Mouse (Mus musculus) fibroblast of lung, adult 2 months (primary cell): Measurements from ENCODE around the gene Cdh23.
A peak's percentile ranks its signal among the peaks of the same experiment; 100 is the strongest.

Experiments
- DNase-seq: peaks from one replicate; pipeline ENCODE4 v3.0.0-alpha.2; 2011; ENCODE audit warnings: low read depth

Cdh23 gene

DNA sequence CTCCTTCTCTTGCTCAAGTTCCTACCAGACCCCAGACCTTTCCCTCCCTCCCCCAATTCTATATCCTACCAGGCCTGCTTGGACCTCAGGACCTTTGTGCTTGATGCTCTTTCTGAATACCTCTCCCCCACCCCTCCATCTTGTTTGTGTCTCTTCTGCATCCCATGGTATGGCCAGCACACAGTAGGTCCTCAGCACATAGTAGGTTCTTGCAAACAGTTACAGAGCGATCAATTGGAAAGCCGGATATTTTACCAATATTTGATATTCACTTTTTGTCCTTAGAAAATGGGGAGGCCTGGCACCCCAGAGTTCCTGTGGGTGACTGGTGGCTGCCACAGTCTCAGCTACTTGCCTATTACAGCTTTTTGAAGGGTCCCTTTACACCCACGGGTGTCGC is 361.3 kb downstream of the Cdh23 start:
- no peak for DNase-seq

DNA sequence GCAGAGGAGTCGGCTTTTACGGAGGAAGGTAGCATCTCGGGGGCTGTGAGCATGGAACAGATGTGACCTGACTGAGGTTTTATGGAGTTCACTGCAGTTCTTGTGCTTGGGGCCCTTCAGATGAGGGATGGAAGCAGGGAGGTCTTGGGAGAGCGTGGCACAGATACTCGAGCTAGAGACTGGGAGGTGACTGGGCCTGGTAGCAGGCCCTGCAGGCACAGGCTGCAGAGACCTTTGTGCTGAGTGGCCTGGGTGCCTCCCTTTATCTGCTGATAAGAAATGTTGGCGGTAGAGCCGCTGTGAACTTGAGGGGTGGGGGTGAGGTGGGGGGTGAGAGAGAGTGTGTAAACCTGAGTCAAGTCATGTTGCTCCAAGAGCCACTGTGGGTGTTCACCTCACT is 361.7 kb downstream of the Cdh23 start:
- no peak for DNase-seq

DNA sequence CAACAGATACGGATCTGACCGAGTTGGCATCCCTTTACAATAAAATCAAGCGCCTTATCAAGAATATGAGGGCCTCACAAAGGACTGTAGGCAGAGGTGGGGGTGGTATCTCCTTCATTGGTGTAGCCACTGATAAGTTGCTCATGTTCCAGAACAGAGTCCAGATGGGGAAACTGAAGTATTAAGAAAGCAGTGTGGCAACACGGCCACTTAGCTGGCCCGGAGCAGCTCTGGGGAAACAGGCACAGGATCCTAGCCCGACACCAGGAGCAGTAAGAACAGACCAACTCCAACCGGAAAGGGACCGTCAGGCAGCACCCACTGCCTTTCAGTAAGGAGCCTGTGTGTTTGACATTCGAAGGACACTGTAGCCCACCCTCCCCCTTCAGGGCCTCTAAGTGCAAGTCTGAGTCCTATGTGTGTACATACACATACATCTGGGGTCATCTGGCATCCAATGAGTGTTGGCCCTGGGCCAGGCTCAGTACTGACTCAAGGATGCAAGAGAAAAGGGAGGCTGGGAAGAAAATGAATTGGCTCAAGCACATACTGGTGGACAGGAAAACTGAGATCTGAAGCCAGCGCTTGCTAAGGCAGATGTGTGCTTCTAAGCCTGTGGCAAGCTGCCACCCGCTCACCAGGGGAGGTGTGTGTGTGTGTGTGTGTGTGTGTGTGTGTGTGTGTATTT is 367.2 kb downstream of the Cdh23 start:
- no peak for DNase-seq

DNA sequence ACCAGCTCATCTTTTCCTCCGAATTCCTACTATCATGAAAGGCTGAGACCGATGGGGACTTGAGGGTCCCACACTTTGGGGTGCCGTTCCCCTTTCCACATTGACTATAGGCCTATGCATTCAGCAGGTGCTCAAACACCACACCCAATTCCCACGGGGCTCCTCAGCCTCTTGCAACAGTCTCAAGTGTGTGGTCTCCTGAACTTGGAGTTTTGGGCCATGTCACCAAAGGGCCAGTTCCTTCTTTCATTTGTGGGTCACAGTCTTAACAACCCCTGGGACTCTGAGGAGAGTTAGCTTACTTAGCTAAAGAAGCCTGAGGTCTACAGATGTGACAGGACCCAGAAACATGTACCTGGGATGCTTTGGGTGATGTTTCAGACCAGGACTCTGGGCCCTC is 380.1 kb downstream of the Cdh23 start:
- no peak for DNase-seq

DNA sequence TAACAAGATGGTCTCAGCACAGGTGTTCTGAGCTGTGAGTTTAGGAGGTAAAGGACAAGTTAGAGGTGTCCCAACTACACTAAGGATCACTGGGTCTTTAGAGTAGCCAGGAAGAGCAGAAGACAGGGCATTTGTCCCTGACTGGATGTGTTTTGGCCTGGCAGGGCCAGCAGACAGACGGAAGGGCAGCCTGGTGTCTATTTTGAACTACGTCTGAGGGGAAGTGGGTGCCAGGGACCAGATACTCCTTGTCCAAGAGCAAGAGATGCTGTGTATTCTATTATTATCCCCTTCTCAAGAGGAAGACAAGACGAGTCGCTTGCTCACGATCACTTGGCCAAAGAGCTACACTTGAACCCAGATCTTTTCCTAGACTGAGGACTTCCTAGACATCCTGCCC is 382.7 kb downstream of the Cdh23 start:
- no peak for DNase-seq

DNA sequence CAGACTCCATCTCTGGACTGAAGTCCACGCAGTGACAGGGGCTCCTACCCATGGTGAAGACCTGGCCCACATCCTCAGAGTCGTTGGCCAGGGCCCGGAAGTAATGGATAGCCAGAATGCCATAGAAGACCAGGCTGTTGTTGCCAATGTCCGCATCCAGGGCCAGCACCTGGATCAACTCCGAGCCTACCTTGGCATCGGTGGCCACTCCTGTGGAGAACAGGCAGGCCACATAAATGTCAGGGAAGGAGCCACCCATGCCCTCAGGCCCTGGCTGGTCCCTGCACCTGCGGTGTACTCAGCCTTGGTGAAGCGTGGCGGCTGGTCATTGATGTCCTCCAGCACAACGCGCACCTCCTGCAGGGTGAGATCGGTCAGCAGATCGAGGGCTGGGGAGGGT is 385.7 kb downstream of the Cdh23 start:
- DNase-seq, result no peak

DNA sequence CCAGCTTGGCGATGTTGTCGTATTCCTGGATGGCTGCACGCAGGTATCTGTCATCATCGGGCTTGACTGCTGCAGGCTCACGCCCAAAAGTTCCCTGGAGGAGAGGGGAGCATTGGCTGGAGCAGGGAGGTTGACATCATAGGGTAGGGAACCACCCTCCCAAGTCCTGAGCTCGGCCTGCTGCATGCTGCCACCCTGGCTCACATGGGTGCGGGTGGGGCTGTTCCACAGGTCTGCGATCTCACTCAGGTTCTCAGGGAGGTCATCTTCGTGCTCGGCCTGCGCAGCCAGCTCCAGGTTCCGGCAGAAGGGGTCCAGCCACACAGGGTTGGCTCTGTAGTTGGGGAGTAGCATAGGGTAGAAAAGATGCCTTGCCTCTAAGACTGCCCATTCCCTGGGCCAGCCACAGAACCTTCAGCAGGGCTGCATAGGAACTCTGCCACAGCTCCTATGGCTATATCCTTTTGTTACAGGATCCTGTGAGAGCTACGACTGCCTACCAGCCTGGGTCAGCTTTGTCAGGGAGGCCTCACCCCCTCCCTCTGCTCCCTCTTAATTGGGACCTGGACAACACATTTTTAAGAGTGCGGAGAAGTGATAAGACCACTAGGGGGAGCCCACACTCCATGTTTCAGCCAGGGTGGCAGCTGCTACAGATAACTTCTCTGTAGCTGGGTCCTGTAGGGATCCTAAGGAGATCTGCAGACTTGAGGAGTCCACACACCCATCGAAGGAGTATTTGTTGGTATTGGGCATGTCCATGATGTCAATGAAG is 391.2 kb downstream of the Cdh23 start:
- peak; percentile 65 for DNase-seq

DNA sequence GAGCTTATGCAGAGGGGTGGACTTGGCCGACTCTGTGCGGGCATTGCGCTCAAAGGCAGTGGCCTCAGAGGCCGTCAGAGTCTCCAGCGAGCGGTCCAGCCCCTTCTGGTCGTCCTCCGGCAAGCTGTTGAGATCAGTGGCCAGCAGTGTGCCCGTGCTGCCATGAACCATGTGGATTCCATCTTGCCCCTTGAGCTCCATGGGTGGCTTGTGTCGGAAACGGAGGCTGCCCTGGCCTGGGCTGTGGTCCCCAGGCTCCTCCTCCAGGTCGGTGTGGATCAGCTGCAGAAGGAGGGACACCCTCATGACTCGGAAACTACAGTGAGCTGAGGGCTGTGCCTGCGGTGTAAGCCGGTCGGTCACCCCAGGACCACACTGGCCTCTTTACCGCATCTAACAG is 392.9 kb downstream of the Cdh23 start:
- DNase-seq, result no peak

DNA sequence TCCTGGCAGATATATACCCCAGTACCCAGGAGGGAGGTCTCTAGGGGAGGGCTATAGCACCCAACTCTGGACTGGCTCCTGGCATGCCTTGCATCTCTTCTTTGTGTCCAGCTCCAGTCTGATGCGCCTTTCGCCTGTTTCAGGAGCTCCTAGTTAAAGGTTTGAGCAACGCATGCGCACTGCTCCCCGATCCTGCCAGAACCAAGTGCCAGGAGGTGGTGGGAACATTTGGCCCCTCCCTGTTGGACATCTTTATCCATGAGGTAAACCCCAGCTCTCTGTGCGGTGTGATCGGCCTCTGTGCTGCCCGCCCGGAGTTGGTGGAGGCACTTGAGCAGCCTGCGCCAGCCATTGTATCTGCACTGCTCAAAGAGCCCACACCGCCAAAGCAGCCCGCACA is 396.7 kb downstream of the Cdh23 start:
- no peak for DNase-seq

DNA sequence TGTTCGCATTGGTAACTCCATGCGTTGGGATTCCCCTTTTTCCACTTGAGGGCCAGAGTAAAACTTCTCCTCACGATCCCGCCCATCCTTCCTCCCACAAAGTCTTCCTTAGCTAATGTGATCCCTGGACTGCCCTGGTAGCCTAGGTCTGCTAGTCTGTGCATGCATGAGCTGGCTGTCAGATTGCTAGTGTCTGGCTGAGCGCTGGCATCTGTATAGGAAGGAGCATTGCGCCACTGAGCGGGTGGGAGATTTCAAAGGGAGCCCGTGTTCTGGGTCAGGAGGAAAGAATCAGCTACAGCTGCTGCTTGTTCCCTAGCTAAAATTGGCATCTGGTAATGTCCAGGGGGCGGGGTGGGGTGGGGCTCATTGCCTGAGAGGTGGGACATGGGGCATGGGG is 400.3 kb downstream of the Cdh23 start:
- peak; percentile 63 for DNase-seq

DNA sequence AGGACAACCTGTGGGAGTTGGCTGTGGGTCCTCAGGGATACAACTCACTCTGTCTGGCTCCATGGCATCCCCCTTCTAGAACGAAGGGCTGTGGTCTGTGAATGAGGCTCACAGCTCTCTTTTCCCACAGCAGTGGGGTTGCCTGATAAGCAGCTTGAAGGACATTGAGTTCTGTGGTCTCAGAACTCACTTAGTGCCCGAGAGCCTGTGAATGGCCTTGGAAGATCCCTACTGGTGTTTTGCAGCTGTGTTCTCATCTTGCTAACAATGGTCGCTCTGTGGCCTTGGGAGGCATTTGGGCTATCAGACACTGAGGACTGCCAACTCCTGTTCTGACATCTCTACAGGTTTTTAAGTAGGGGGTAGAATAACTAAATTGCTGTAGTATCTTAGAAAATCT is 400.9 kb downstream of the Cdh23 start:
- no peak for DNase-seq

DNA sequence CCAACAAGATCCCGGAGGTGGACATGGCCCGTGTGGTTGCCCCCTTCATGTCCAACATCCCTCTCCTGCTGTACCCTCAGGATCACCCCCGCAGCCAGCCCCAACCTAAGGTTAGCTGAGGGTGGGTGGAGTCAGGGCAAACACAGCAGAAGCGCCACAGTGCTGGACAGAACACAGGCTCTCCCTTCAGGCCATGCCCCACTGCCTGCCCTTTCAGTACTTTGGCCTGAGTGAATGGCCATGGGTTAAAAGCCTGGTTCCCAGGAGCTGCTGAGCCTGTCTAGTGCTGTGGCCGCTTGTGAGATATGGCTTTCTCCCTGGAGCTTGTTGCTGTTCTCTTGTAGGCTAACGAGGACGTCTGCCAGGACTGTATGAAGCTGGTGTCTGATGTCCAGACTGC is 401.7 kb downstream of the Cdh23 start:
- no peak for DNase-seq

DNA sequence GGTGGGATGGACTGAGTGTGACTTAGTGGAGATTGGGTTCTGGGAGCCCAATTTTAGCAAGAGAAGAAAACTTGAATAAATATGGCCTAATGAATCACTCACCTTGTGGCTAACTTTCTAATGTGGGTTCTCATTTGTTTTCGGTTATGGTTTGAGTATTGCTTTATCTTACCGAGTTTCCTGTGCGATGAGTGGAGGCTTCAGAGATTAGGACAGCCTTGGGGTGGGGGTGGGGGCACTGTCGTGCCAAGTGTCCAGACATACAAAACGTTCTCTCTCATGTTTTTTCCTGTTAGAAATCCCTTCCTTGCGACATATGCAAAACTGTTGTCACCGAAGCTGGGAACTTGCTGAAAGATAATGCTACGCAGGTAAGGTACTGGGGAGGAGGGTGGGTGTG is 404.1 kb downstream of the Cdh23 start:
- DNase-seq, result no peak

DNA sequence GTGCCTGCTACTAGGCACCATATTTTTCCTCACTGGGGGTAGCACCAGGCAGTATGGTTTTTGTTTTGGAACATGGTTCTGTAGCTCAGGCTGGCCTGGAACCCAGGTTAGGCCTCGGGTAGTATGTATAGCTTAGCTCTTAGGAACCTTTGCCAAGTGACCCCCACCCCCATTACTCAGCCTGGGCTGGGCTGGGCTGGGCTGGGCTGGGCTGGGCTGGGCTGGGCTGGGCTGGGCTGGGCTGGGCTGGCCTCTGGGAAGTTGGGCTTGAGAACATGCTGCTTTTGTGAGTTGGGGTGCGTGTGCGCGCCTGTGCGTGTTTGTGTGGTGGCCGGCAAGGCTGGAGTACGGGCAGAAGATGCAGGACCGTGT is 405.6 kb downstream of the Cdh23 start:
- no peak for DNase-seq

DNA sequence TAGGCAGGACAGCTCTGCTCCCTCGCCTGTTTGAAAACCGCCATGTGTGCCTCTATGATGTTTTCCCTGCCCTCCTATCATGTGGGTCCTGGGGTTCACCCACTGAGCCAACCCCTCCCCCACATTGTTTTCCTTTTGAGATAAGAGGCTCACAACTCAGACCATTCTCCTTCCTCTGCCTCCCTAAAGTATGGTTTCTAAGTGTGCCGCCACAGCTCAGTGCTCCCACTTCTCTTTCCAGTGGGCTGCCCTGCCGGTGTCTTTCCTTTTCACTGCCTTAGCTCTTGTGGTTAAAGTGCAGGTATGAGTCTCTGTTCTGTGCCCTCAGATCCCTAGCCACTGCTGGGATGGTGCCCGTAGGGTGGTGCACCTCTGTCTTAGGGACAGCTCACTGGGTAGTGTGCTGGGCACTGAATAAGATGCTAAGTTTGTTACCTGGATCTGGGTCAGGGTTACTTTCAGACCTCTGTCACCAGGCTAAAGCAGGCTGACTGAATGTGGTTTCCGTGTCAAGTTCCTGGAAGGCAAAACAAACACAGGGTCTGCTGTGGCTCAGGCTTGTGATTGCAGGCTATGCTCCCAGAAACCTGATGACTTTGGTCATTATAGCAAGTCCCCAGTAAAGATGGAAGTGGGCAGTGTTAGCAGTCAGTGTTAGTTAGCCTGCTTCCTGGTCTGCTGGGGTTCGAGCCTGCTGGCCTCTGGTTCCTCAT is 406.1 kb downstream of the Cdh23 start:
- DNase-seq, result no peak

DNA sequence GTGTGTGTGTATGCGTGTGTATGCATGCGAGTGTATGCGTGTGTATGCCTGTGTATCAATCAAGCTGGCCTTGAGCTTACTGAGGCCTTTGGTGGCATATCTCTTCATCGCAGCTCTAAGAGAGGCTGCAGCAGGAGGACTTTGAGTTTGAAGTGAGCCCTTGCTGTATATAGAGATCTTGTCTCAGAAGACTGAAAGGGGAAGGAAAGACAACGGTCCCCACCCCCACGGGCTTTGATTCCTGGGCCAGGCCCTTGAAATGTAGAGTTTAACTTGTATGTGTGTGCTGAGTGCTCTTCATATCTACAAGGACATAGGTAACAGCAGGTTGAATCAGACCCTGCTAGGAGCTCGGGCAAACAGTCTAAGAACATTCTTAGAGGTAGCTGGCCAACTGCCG is 407.1 kb downstream of the Cdh23 start:
- DNase-seq, result no peak

DNA sequence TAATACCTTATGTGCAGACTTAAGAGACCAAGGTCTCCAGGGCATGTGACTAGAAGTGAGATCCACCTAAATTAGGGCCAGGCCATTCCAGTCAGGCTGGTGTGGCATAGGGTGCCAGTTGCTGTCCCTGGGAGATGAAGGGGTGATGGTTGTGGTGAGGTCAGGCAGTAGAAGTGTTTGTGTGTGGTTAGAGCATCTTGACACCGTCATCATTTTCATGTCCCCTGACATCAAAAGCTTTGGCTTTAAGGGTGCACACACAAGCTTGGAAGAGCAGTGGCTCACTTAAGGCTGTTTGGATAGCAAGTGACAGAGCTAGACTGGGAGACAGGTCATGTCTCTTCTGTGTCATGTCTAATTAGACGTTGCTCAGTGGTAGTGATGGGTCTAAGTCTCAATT is 408.6 kb downstream of the Cdh23 start:
- no peak for DNase-seq

DNA sequence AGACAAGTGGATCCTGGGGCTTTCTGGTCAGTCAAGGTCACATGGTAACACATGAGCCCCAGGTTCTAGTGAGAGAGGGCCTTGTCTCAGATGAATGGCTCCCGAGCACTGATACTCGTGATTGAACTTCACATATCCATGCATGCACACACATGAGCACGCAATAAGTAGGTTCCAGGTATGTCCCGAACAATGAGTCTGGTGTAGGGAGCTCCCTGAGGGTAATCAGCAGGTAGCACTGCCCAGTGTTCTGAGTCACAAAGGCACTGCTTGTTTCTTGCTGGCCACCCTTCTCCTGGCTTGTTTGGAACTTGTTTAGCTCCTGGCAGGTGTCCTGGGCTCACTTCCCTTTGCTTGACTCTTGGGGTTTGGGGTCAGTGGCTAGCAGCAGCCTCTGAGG is 409.1 kb downstream of the Cdh23 start:
- DNase-seq, result no peak

DNA sequence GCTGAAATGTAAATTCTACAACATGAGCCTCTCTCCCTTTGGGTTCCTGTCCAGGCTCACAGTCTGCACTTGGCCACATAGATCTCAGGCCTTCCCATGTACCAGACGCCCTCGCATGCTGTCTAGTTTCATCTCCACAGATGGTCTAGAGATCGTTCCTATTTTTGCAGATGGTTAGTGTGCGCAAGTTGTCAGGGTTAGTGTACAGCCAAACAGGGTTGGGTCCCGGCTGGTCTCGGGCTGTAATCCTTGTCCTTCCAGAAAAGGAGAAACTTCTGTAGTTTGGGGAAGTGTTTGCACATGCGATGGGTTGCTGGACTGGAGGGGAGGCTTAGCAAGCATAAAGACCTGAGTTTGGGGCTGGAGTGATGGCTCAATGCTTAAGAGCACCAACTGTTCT is 409.7 kb downstream of the Cdh23 start:
- DNase-seq, result no peak

DNA sequence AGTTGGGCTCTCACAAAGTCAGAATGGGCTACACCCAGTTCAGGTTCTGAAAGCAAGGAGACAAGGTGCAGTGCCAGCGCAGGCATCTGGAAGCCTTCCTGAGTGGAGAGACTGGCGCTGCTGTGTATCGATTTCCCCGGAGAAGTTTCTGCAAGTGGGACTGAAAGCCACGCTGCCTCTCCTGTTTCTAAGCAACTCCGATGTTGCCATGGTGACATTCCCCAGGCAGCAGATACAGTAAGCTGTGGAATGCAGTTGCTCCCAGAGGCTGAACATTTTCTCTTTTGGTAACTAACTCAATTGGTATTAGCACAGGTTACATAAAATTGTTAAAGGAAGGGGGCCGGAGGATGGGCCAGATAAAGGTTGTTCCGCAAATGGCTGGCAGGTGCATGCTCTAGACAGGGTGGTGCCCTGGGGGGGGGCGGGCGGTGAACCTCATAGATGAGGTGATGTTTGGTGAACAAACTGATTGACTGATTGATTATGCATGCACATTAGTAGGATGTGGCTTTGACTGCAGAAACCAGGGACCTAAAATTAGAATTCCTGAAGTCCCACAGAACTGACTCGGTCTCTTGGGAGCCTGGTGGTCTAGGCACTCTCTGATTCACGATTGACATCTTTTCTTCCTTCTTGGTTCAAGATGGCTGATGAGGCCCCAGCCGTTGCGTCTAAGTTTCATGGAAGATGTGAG is 410.5 kb downstream of the Cdh23 start:
- DNase-seq, result no peak

DNA sequence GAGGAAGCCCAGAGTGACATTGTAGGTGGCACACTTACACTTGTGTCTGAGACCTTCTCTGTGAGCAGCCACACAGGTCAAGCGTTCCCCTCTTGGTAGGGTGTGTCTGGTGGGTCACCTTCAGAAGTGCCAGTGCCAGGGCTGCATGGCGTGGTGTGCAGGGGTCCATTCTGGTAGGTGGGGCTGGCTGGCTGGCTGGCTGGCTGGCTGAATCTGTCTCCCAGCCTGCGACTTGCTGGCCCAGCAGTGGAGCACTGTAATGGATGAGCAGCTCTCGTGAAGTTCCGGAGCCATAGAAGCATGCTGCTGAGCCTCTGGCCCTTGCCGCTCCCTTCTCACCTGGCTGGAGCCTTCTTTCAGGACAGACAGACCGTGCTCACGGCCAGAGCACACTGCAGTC is 411.1 kb downstream of the Cdh23 start:
- no peak for DNase-seq

DNA sequence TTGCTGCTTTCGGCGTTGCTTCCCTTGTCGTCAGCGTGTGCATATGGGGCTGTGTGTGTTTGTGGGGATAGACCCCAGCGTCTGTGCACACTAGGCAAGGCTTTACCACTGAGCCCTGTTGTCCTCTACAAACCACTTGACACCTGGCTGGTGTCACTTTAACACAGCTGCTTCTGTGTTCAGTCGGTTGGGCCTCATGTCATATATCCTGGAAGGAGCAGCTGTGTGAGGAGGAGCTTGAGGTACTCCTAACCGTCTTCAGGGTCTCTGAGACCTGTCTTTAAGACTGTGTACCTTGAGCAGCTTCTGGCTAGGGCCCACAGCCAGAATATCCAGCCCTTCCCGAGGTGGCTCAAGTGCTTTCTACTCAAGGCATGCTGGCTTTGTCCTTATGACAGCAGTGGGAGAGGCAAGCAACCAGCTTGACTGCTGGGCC is 411.6 kb downstream of the Cdh23 start:
- no peak for DNase-seq

DNA sequence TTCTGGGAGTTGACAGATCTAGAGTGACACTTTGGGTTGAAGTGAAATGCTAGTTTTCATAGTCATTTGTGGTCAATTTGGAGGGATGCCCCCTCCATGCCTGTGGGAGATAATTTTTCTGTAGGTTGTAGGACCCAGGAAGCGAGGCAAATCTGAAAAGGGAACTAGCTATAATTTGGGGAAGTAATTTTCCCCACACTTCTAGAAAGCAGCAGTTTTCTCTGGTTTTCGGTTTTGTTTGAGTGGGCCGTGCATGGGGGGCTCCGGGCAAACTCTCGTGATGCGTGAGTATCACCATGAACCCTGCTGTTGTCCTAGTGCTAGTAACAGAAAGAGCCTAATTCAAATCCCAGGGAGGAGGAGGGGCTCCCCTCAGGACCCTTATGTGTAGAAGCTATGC is 412.0 kb downstream of the Cdh23 start:
- no peak for DNase-seq
